Mouse (Mus musculus) neural tube, embryonic 14.5 days (tissue): ENCODE results near the gene Calb2. TPM values are rescaled to one million over a fixed set of nuclear protein-coding genes. Genes with fewer than 3 reads are reported as not detected.

Experiments used
- ATAC-seq: fragments of 200-750 bp; cut with Nextera tagmentation; 2 replicates; pipeline ENCODE4 v1.8.0; 2017; ENCODE audit warnings: low read depth, mild to moderate bottlenecking, moderate TSS enrichment, moderate library complexity
- H3K27ac ChIP-seq: fragments of 300-500 bp; sonication (generic); 2 replicates; pipeline ENCODE4 v1.5.1; 2014; ENCODE audit warnings: low read depth, mild to moderate bottlenecking, control low read depth, low read length, moderate library complexity, mixed read lengths
- H3K27me3 ChIP-seq: fragments of 300-500 bp; sonication (generic); 2 replicates; pipeline ENCODE4 v1.6.1; 2014; ENCODE audit warnings: low read length; ENCODE audit not compliant: control insufficient read depth, insufficient read depth
- H3K36me3 ChIP-seq: fragments of 300-500 bp; sonication (generic); 2 replicates; pipeline ENCODE4 v1.6.1; 2014; ENCODE audit warnings: low read length, mixed read lengths; ENCODE audit not compliant: control insufficient read depth, insufficient read depth
- H3K4me1 ChIP-seq: fragments of 300-500 bp; sonication (generic); 2 replicates; pipeline ENCODE4 v1.6.1; 2014; ENCODE audit warnings: low read length; ENCODE audit not compliant: control insufficient read depth, insufficient read depth
- H3K4me2 ChIP-seq: fragments of 300-500 bp; sonication (generic); 2 replicates; pipeline ENCODE4 v1.6.1; 2014; ENCODE audit warnings: mild to moderate bottlenecking, low read depth, low read length, control low read depth
- H3K4me3 ChIP-seq: fragments of 300-500 bp; sonication (generic); 2 replicates; pipeline ENCODE4 v1.5.1; 2014; ENCODE audit warnings: low read depth, low read length, control low read depth, mixed read lengths
- H3K9ac ChIP-seq: fragments of 300-500 bp; sonication (generic); replicated peaks from 2 replicates; pipeline ENCODE4 v1.6.1; 2014; ENCODE audit warnings: low read depth, mild to moderate bottlenecking, control low read depth, low read length, mixed read lengths
- H3K9me3 ChIP-seq: fragments of 300-500 bp; sonication (generic); 2 replicates; pipeline ENCODE4 v1.6.1; 2016; ENCODE audit warnings: low read length; ENCODE audit not compliant: control insufficient read depth
- WGBS: fragments of 180-500 bp; shearing (Covaris S2); extraction: QIAGEN DNeasy Blood & Tissue Kit; methylation state at CpG from one replicate; pipeline ENCODE4 v1.1.7; 2014; 5-methylcytosine and 5-hydroxymethylcytosine counted together
- polyA plus RNA-seq: library from polyadenylated mRNA; unstranded; fragments of >200 nt; fragmentation: Nextera tagmentation; extraction: Ambion mirVana; gene quantifications from 2 replicates; pipeline ENCODE4 v1.2.1, GENCODE M21; 2014

Calb2 gene
- polyA plus RNA-seq, 1 experiment from 2014 or later, result 42.7 TPM

DNA sequence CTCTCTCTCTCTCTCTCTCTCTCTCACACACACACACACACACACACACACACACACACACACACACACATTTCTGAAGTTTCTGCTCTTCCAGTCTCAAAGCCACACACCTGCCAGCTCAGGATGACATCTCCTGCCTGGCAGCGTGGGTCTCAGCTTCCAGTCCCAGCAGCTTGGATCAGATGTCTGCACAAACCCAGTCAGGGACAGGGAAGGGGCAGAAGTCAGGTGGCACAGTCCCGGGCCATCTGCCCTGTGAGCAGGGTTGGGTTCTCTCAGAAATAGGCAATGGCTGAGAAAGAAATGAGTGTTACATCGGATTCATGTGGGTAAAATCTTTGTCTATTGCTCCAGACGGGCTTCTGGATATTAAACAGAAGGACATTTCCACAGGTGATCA is 27.2 kb downstream of the Calb2 start:
- Histone ChIP-seq H3K4me2 (no peak overlapping the region), H3K4me1 (no peaks in the 10 kb centered on the region), H3K9ac (no peak overlapping the region), H3K27ac (no peak overlapping the region), H3K27me3 (no peaks in the 10 kb centered on the region), H3K4me3 (no peak overlapping the region), H3K36me3 (no peaks in the 10 kb centered on the region), H3K9me3 (no peaks in the 10 kb centered on the region)
- no peak for ATAC-seq
- 60% methylated on average over 4 of the region's 4 CpGs for WGBS

DNA sequence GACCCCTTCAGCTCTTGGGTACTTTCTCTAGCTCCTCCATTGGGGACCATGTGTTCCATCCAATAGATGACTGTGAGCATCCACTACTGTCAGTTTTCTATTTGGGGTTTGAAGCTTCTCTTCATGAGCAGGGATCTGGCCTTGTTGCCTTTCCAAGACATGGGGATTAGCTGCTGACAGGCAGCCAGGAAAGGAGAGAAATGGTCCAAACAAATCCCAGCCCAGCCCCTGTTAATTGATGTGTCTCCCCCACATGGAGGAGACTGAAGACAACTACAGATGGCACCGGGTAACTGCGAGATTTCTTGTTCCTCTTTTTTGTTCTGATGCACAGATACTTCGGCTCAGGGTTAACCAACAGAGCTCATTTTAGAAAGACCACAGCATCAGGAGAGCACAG is 27.9 kb downstream of the Calb2 start:
- H3K36me3 ChIP-seq, result no peaks in the 10 kb centered on the region
- H3K27me3 ChIP-seq, result no peaks in the 10 kb centered on the region
- ATAC-seq, result no peak
- H3K27ac ChIP-seq, result no peak overlapping the region
- H3K4me1 ChIP-seq, result no peaks in the 10 kb centered on the region
- no peaks in the 10 kb centered on the region for H3K9me3 ChIP-seq
- H3K4me3 ChIP-seq, result no peak overlapping the region
- H3K9ac ChIP-seq, result no peak overlapping the region
- 95% methylated on average over 3 of the region's 3 CpGs for WGBS
- no peak overlapping the region for H3K4me2 ChIP-seq

DNA sequence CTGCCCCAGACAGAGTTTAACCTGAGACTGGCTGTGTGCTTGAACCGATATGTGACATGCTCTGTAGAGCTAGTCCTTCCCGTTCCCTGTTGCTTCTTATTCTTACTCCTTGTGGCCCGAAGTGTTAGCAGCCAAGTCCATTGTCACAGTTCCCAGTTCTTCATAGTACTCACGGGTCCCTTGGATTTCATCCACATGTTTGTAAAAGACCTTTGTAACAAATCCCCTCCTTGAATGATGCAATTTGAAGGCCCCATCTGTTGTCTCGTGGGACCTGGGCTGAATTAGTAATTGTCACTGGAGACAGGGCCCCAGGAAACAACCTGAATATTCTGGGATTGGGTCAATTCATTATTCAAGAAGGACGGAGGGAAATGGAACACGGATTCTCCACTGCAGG is 32.5 kb downstream of the Calb2 start:
- H3K9ac ChIP-seq, result no peak overlapping the region
- H3K4me1 ChIP-seq, result no peaks in the 10 kb centered on the region
- H3K4me3 ChIP-seq, result no peak overlapping the region
- no peaks in the 10 kb centered on the region for H3K36me3 ChIP-seq
- H3K27ac ChIP-seq, result no peak overlapping the region
- ATAC-seq, result no peak
- 56% methylated on average over 7 of the region's 7 CpGs for WGBS
- H3K9me3 ChIP-seq, result no peaks in the 10 kb centered on the region
- H3K27me3 ChIP-seq, result no peaks in the 10 kb centered on the region
- no peak overlapping the region for H3K4me2 ChIP-seq

DNA sequence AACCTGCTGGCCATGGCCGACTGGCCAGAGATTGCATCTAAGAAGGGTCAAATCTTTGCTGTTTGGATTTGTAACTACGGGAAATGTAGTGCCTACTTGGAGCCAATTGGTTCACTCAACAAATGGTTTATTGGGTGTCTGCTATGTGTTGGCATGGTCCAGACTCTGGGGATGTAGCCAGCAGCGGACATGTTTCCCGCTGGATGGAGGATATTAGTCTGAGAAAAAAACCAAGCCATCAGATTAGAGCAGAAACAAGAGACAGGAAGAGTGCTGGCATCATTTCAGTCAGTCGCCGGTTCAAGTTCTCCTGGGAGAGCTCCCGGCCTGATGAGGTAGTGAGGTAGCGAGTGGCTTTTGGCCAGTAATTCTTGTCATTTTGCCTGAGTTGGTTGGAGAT is 33.8 kb downstream of the Calb2 start:
- no peaks in the 10 kb centered on the region for H3K4me1 ChIP-seq
- no peaks in the 10 kb centered on the region for H3K9me3 ChIP-seq
- H3K27ac ChIP-seq, result no peak overlapping the region
- H3K27me3 ChIP-seq, result no peaks in the 10 kb centered on the region
- no peak for ATAC-seq
- no peaks in the 10 kb centered on the region for H3K36me3 ChIP-seq
- 93% methylated on average over 8 of the region's 8 CpGs for WGBS
- no peak overlapping the region for H3K9ac ChIP-seq
- H3K4me2 ChIP-seq, result no peak overlapping the region
- H3K4me3 ChIP-seq, result no peak overlapping the region

DNA sequence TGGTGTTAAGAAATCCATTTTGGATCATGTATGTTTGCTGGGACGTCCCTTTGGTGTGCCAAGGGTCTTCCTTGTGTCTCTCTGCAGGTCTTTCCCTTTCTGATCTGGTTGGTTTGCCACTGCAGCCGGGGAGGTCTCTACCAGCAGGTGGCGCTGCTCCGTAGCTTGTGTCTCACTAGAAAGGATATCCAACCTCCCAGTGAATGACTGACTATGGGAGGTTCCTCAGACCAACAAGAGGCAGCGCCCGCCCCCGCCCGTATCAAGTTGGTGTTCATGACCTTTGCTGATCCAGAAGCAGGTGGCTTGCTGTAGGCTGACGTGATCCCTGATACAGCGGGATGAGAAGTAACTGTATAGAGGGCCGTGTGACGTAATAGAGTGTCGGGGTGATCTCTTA is 37.5 kb downstream of the Calb2 start:
- Histone ChIP-seq H3K27ac (no peak overlapping the region), H3K4me1 (no peaks in the 10 kb centered on the region), H3K4me3 (no peak overlapping the region), H3K9ac (no peak overlapping the region), H3K27me3 (no peaks in the 10 kb centered on the region), H3K9me3 (no peaks in the 10 kb centered on the region), H3K4me2 (no peak overlapping the region), H3K36me3 (no peaks in the 10 kb centered on the region)
- no peak for ATAC-seq
- 21% methylated on average over 13 of the region's 13 CpGs for WGBS

DNA sequence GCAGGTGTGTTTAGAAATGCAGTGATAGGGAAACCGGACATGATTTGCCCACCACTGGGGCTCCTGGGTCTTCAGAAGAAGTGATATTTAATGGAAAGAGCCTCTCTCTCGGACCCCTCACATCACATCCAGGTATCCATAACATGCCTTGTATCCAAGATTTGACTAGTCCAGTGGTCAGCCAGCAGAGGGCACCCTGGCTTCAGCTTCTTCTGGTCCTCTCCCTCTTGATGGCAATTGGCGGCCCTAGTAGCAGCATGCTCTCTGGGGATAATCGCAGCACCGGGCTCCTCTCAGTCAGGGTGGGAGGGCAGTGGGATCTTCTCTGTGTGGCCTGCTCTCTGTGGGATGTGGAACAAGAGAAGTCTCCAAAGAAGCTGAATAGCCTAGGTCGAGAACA is 48.3 kb downstream of the Calb2 start:
- ATAC-seq, result no peak
- 48% methylated on average over 6 of the region's 6 CpGs for WGBS
- Histone ChIP-seq H3K4me3 (no peak overlapping the region), H3K36me3 (no peaks in the 10 kb centered on the region), H3K27me3 (no peaks in the 10 kb centered on the region), H3K9me3 (no peaks in the 10 kb centered on the region), H3K9ac (no peak overlapping the region), H3K4me1 (no peaks in the 10 kb centered on the region), H3K27ac (no peak overlapping the region), H3K4me2 (no peak overlapping the region)

DNA sequence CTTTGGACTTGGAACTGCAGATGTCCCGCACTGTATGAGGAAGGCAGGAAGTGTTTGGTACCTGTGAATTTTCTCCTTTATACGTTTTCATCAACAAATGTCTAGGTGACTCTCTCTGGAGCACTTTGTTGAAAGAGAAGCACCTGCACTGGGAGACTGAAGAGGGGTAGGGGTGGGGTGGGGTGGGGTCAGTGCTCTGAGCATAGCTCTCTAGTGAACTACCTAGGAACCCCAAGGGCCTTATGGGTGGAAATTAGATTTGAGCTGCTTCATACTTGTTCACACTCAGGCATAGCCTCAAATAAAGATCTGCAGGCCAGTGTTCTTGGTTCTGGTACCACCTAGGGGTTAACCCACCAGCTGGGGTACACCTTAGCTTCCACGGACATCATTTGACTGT is 65.4 kb downstream of the Calb2 start, which contains the start of gene Gm17720:
Gm17720 (minus strand) TSS at position 101 of the 400 bp plus-strand sequence.
- Histone ChIP-seq H3K9ac (no peak within 1 kb of the TSS), H3K4me2 (no peak within 1 kb of the TSS), H3K4me1 (no peaks in the 10 kb centered on the region), H3K9me3 (no peaks in the 10 kb centered on the region), H3K27ac (no peak within 1 kb of the TSS), H3K4me3 (no peak within 1 kb of the TSS), H3K36me3 (no peaks in the 10 kb centered on the region), H3K27me3 (no peaks in the 10 kb centered on the region)
- WGBS, result 84% methylated on average over 3 of the region's 3 CpGs
- ATAC-seq, result no peak

DNA sequence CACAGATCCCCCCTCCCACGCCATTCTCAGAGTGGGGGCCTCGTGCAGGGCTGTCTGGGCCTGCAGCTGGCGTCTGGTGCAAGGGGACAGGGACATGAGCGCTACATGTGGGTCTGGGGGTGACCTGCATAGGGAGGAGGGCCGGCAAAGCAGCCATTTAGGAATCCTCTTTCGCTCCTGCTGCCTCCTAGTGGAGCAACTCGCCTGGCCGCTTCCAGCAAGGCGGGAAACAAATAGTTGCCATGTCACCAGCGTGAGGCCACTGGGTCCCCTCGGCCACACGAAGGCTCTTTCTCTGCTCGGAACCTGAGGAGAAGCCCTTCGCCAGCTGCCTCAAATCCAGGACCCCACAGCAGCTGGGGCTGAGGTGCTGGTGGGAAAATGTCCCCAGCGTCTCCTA is 66.3 kb downstream of the Calb2 start:
- no peaks in the 10 kb centered on the region for H3K36me3 ChIP-seq
- no peak for ATAC-seq

DNA sequence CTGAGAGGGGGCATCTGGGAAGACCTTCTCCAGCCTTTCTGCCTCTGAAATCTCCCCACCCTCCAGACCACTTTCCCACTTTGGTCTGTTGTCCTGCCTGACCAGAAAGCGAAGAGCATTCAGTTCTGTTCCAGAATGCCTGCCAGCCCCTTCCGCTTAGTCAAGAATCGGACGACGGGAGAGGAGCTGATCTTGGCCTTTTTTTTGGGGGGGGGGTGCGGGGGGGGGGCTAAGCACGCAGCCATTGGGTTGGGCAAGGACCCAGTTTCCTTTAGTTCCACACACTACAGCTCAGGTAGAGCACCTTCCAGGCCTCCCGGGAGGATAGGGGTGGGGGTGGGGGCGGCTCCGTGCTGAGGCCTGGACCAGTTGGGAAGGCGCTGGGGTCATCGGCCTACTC is 67.1 kb downstream of the Calb2 start, which contains the start of gene Gm21964:
Gm21964 (plus strand) TSS at position 301 of the 400 bp plus-strand sequence.
- H3K9ac ChIP-seq, result no peak within 1 kb of the TSS
- no peaks in the 10 kb centered on the region for H3K36me3 ChIP-seq
- no peak for ATAC-seq
- H3K9me3 ChIP-seq, result no peaks in the 10 kb centered on the region
- no peaks in the 10 kb centered on the region for H3K4me1 ChIP-seq
- H3K4me3 ChIP-seq, result no peak within 1 kb of the TSS
- H3K27me3 ChIP-seq, result no peaks in the 10 kb centered on the region
- H3K4me2 ChIP-seq, result no peak within 1 kb of the TSS
- no peak within 1 kb of the TSS for H3K27ac ChIP-seq
- WGBS, result 87% methylated on average over 12 of the region's 12 CpGs

More for the DNA sequence above, 66.3 kb downstream of the Calb2 start:
- no peak overlapping the region for H3K27ac ChIP-seq
- H3K9me3 ChIP-seq, result no peaks in the 10 kb centered on the region
- no peak overlapping the region for H3K4me3 ChIP-seq
- WGBS, result 83% methylated on average over 15 of the region's 15 CpGs
- no peak overlapping the region for H3K4me2 ChIP-seq
- H3K4me1 ChIP-seq, result no peaks in the 10 kb centered on the region
- H3K27me3 ChIP-seq, result no peaks in the 10 kb centered on the region
- no peak overlapping the region for H3K9ac ChIP-seq

DNA sequence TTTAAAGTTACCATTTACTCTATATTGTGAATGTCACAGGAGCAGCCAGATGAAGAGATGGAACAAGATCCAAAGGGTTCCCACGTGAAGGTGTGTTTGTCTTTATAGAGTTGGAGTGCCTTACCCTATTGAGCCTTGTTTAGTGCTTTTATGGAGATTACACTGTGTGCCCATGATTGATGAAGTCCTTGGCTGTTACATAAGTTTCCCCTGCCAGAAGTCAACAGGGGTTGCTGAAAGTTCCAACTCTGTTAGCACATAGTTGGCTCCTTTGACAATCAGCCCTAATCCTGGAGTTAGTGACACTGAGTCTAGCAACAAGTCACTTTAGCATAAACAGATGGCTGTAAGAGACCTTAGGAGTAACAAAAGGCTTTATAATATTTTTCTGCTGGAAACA is 76.1 kb downstream of the Calb2 start:
- H3K9ac ChIP-seq, result no peak overlapping the region
- no peak for ATAC-seq
- H3K4me3 ChIP-seq, result no peak overlapping the region
- H3K27ac ChIP-seq, result no peak overlapping the region
- no peaks in the 10 kb centered on the region for H3K4me1 ChIP-seq
- H3K9me3 ChIP-seq, result 0 out of 2 replicates have a peak, but pooled peaks cover 5% of the 10 kb centered on the region
- peaks cover 19% of the 10 kb centered on the region for H3K36me3 ChIP-seq
- H3K4me2 ChIP-seq, result no peak overlapping the region
- 57% methylated on average over 1 of the region's 1 CpGs for WGBS
- H3K27me3 ChIP-seq, result no peaks in the 10 kb centered on the region
